Mouse (Mus musculus): ENCODE measurements around the gene Ifna2. TPM values are rescaled to one million over a fixed set of nuclear protein-coding genes. Genes with fewer than 3 reads are reported as not detected.

Ifna2 gene
- polyA plus RNA-seq (2015; fragmentation: Nextera tagmentation; extraction: Ambion mirVana), result not detected in 2 replicates

- H3K9ac ChIP-seq (replicated peaks; ENCODE audit: low read depth), result no peak within 1 kb of the TSS
- DNase-seq (ENCODE audit: low spot score) (no peak), ATAC-seq (no peak)
- H3K36me3 ChIP-seq (ENCODE audit: insufficient read depth, low read length), result no peaks in the 10 kb centered on the region
- no peak within 1 kb of the TSS for H3K27ac ChIP-seq (ENCODE audit: low read length)
- H3K9me3 ChIP-seq (ENCODE audit: low read length), result no peaks in the 10 kb centered on the region
- no peaks in the 10 kb centered on the region for H3K27me3 ChIP-seq (replicated peaks; ENCODE audit: insufficient read depth, low read length)
- no peaks in the 10 kb centered on the region for H3K4me1 ChIP-seq (ENCODE audit: insufficient read depth, low read depth, low read length)
- TF ChIP-seq EP300 (IDR thresholded peaks at IDR 0.05) (no peak), CTCF (IDR thresholded peaks at IDR 0.05) (no peak)
- H3K4me2 ChIP-seq (replicated peaks; ENCODE audit: low read depth, low read length), result no peak within 1 kb of the TSS
- WGBS, result 88% methylated on average over 1 of the region's 1 CpGs
- no peak within 1 kb of the TSS for H3K4me3 ChIP-seq (ENCODE audit: low read depth, low read length)
Measured at GRCm38 (mm10) chr4:88683812-88684211, at the start of gene Ifna2. Gene Ifna2 (minus strand): TSS chr4:88683912.

GRCm38 (mm10) chr4:88727324-88727723 lies 43.6 kb upstream of the Ifna2 start:
- Histone ChIP-seq H3K4me1 (ENCODE audit: insufficient read depth, low read depth, low read length) (no peaks in the 10 kb centered on the region), H3K4me3 (ENCODE audit: low read depth, low read length) (no peak overlapping the region), H3K9ac (replicated peaks; ENCODE audit: low read depth) (no peak overlapping the region), H3K4me2 (replicated peaks; ENCODE audit: low read depth, low read length) (no peak overlapping the region), H3K27ac (ENCODE audit: low read length) (no peak overlapping the region), H3K9me3 (ENCODE audit: low read length) (no peaks in the 10 kb centered on the region), H3K27me3 (replicated peaks; ENCODE audit: insufficient read depth, low read length) (no peaks in the 10 kb centered on the region), H3K36me3 (ENCODE audit: insufficient read depth, low read length) (no peaks in the 10 kb centered on the region)
- ATAC-seq (peak; percentile 36), DNase-seq (ENCODE audit: low spot score) (peak; percentile 81)
- TF ChIP-seq CTCF (IDR thresholded peaks at IDR 0.05), result peak; percentile 87
- no peak for TF ChIP-seq EP300 (IDR thresholded peaks at IDR 0.05)
- WGBS, result 0% methylated on average over 1 of the region's 1 CpGs

- no peak overlapping the region for H3K4me2 ChIP-seq (replicated peaks; ENCODE audit: low read depth, low read length)
- ATAC-seq (no peak), DNase-seq (ENCODE audit: low spot score) (no peak)
- H3K4me1 ChIP-seq (ENCODE audit: insufficient read depth, low read depth, low read length), result no peaks in the 10 kb centered on the region
- no peaks in the 10 kb centered on the region for H3K27me3 ChIP-seq (replicated peaks; ENCODE audit: insufficient read depth, low read length)
- no peaks in the 10 kb centered on the region for H3K9me3 ChIP-seq (ENCODE audit: low read length)
- no peak overlapping the region for H3K9ac ChIP-seq (replicated peaks; ENCODE audit: low read depth)
- H3K27ac ChIP-seq (ENCODE audit: low read length), result no peak overlapping the region
- TF ChIP-seq EP300 (IDR thresholded peaks at IDR 0.05) (no peak), CTCF (IDR thresholded peaks at IDR 0.05) (no peak)
- no peak overlapping the region for H3K4me3 ChIP-seq (ENCODE audit: low read depth, low read length)
- WGBS, result 52% methylated on average over 6 of the region's 6 CpGs
- H3K36me3 ChIP-seq (ENCODE audit: insufficient read depth, low read length), result no peaks in the 10 kb centered on the region
Measured at GRCm38 (mm10) chr4:88726727-88727126, 43.0 kb upstream of the Ifna2 start.

- no peaks in the 10 kb centered on the region for H3K27me3 ChIP-seq (replicated peaks; ENCODE audit: insufficient read depth, low read length)
- ATAC-seq, result peak; percentile 8; the same call in 1 of the 2 replicates
- peaks cover 19% of the 10 kb centered on the region; the same call in 1 of the 2 replicates for H3K4me1 ChIP-seq (ENCODE audit: insufficient read depth, low read depth, low read length)
- WGBS, result 41% methylated on average over 8 of the region's 8 CpGs
- peak; percentile 74 for DNase-seq (ENCODE audit: low spot score)
- peak; percentile 66; the same call in 1 of the 2 replicates for TF ChIP-seq EP300 (IDR thresholded peaks at IDR 0.05)
- no peak for TF ChIP-seq CTCF (IDR thresholded peaks at IDR 0.05)
- H3K9me3 ChIP-seq (ENCODE audit: low read length), result no peaks in the 10 kb centered on the region
- peak overlapping the region; percentile 47 for H3K27ac ChIP-seq (ENCODE audit: low read length)
- no peak overlapping the region for H3K4me3 ChIP-seq (ENCODE audit: low read depth, low read length)
- no peaks in the 10 kb centered on the region for H3K36me3 ChIP-seq (ENCODE audit: insufficient read depth, low read length)
- H3K9ac ChIP-seq (replicated peaks; ENCODE audit: low read depth), result no peak overlapping the region
- H3K4me2 ChIP-seq (replicated peaks; ENCODE audit: low read depth, low read length), result peak overlapping the region; percentile 69; the same call in 1 of the 2 replicates
Measured at GRCm38 (mm10) chr4:88723497-88724090, 39.9 kb upstream of the Ifna2 start.

- DNase-seq (ENCODE audit: low spot score), result peak; percentile 98
- Histone ChIP-seq H3K36me3 (ENCODE audit: insufficient read depth, low read length) (no peaks in the 10 kb centered on the region), H3K4me1 (ENCODE audit: insufficient read depth, low read depth, low read length) (peaks cover 23% of the 10 kb centered on the region; the same call in 1 of the 2 replicates), H3K9ac (replicated peaks; ENCODE audit: low read depth) (peak within 1 kb of the TSS; percentile 90), H3K4me3 (ENCODE audit: low read depth, low read length) (peak within 1 kb of the TSS; percentile 88), H3K27me3 (replicated peaks; ENCODE audit: insufficient read depth, low read length) (no peaks in the 10 kb centered on the region), H3K4me2 (replicated peaks; ENCODE audit: low read depth, low read length) (peak within 1 kb of the TSS; percentile 69), H3K27ac (ENCODE audit: low read length) (peak within 1 kb of the TSS; percentile 99), H3K9me3 (ENCODE audit: low read length) (no peaks in the 10 kb centered on the region)
- TF ChIP-seq EP300 (IDR thresholded peaks at IDR 0.05), result no peak
- no peak for TF ChIP-seq CTCF (IDR thresholded peaks at IDR 0.05)
- peak; percentile 97 for ATAC-seq
- WGBS, result 2% methylated on average over 79 of the region's 82 CpGs
Measured at GRCm38 (mm10) chr4:88721791-88722721, 38.3 kb upstream of the Ifna2 start, which contains the start of the genes Gm26566 and Klhl9. Gene Gm26566 (plus strand): TSS chr4:88721805. Gene Klhl9 (minus strand): TSS chr4:88722465.

GRCm38 (mm10) chr4:88718715-88719114 lies 35.0 kb upstream of the Ifna2 start:
- H3K36me3 ChIP-seq (ENCODE audit: insufficient read depth, low read length), result no peaks in the 10 kb centered on the region
- no peaks in the 10 kb centered on the region for H3K27me3 ChIP-seq (replicated peaks; ENCODE audit: insufficient read depth, low read length)
- H3K27ac ChIP-seq (ENCODE audit: low read length), result no peak overlapping the region
- no peak for ATAC-seq
- TF ChIP-seq CTCF (IDR thresholded peaks at IDR 0.05) (no peak), EP300 (IDR thresholded peaks at IDR 0.05) (no peak)
- 19% methylated on average over 1 of the region's 1 CpGs for WGBS
- no peaks in the 10 kb centered on the region for H3K9me3 ChIP-seq (ENCODE audit: low read length)
- H3K4me3 ChIP-seq (ENCODE audit: low read depth, low read length), result peak overlapping the region; percentile 31
- peak overlapping the region; percentile 48 for H3K4me2 ChIP-seq (replicated peaks; ENCODE audit: low read depth, low read length)
- peaks cover 23% of the 10 kb centered on the region; the same call in 1 of the 2 replicates for H3K4me1 ChIP-seq (ENCODE audit: insufficient read depth, low read depth, low read length)
- DNase-seq (ENCODE audit: low spot score), result no peak
- H3K9ac ChIP-seq (replicated peaks; ENCODE audit: low read depth), result no peak overlapping the region

All from lung, postnatal 0 days (tissue).